Mouse (Mus musculus) activated CD4-positive, CD25-positive, alpha-beta regulatory T cell (primary cell): ENCODE results near the gene Ndufab1. TPM values are rescaled to one million over a fixed set of nuclear protein-coding genes. Genes with fewer than 3 reads are reported as not detected.

Source experiments
- polyA plus RNA-seq, 2 experiments: library from polyadenylated mRNA; unstranded; fragments of 100-300 nt; shearing (Covaris generic); gene quantifications; one replicate each; pipeline ENCODE4 v1.2.1; 2017

Gene Ndufab1
- 100 to 1,000 TPM; 179 to 220 TPM for polyA plus RNA-seq

GRCm38 (mm10) chr7:122101747-122102244, at the start of gene Ndufab1:
Gene Ndufab1 (minus strand): TSS chr7:122101886.

GRCm38 (mm10) chr7:122132497-122133337, 31.0 kb upstream of the Ndufab1 start, which contains the start of the genes Palb2 and Dctn5:
Gene Palb2 (minus strand): TSS chr7:122132985.
Gene Dctn5 (plus strand): TSS chr7:122133041.

GRCm38 (mm10) chr7:122066945-122067516, 34.7 kb downstream of the Ndufab1 start, which contains the start of the genes Ubfd1 and Ears2:
Gene Ubfd1 (plus strand): TSS chr7:122067175.
Gene Ears2 (minus strand): TSS chr7:122067263.

Other genes starting within 250 kb of the Ndufab1 start
- under 1 TPM in 1 of 2 experiments, not detected in 1; 0.09 TPM for gene Scnn1b, start 236.8 kb downstream of the Ndufab1 start, polyA plus RNA-seq
- gene Cog7, start 120.2 kb downstream of the Ndufab1 start, polyA plus RNA-seq: 10 to 100 TPM; 11.6 to 12.3 TPM
- 1 to 10 TPM; 5.8 to 8.8 TPM for gene Gga2, start 80.7 kb downstream of the Ndufab1 start, polyA plus RNA-seq
- 10 to 100 TPM; 29.4 to 39.1 TPM for gene Ubfd1, start 34.7 kb downstream of the Ndufab1 start, polyA plus RNA-seq
- 10 to 100 TPM; 12.3 to 13.8 TPM for gene Ears2, start 34.6 kb downstream of the Ndufab1 start, polyA plus RNA-seq
- gene Palb2, start 31.1 kb upstream of the Ndufab1 start, polyA plus RNA-seq: 10 to 100 TPM in 1 of 2 experiments, 1 to 10 TPM in 1; 4.2 to 10.3 TPM
- gene Dctn5, start 31.2 kb upstream of the Ndufab1 start, polyA plus RNA-seq: 100 to 1,000 TPM; 123 to 126 TPM
- gene Plk1, start 57.6 kb upstream of the Ndufab1 start, polyA plus RNA-seq: 10 to 100 TPM in 1 of 2 experiments, 1 to 10 TPM in 1; 6.6 to 13.0 TPM
- not detected for gene Ern2, start 84.3 kb upstream of the Ndufab1 start, polyA plus RNA-seq
- gene Chp2, start 117.6 kb upstream of the Ndufab1 start, polyA plus RNA-seq: under 1 TPM in 1 of 2 experiments, not detected in 1; 0.16 TPM
- gene Prkcb, start 186.9 kb upstream of the Ndufab1 start, polyA plus RNA-seq: 100 to 1,000 TPM; 119 to 132 TPM